Mouse (Mus musculus) megakaryocyte, embryonic 14.5 days (primary cell): ENCODE measurements around the gene Frs3.

ENCODE experiments used
- FLI1 ChIP-seq: IDR thresholded peaks from 2 replicates; pipeline ENCODE4 v1.6.1; 2012; ENCODE audit warnings: low read length, inconsistent platforms, mixed read lengths
- GATA1 ChIP-seq: IDR thresholded peaks from 3 replicates; pipeline ENCODE4 v1.6.1; 2012; ENCODE audit warnings: mixed read lengths, low read length, inconsistent platforms, borderline replicate concordance

DNA sequence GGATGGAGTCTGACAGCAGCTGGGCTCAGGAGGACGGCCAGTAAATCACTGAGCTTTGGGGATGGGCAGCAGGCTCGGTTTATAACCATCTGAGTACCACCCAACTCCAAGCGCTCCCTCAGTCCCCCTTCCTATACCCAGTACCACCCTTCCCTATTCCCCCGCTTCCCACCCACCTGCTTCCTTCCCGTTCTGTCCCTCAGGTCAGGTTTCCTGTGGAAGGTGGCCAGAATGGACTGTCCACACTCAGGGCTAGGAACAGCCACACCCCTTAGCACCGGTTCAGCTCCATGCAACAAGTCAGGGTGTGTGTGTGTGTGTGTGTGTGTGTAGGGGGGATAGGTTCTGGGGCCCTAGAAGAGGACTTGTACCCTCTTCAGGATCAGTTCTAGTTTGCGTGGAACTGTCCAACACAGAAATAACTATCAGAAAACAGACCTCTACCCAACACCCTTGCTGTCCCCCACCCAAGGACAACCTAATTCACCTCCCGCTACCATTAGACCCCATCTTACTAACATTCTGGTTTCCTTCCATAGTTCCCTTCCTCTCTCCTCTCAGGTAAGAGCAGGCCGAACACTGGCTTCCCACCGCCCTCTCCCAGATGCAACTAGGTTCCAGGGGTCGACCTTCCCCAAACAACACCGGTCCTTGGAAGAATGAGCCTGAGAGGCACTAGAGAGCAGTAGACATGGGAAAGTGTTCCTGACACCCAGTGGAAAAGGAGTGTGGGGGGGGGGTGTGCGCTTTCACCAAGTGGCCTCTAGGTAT, 5.0 kb downstream of the Frs3 start:
- no peak for TF ChIP-seq GATA1
- TF ChIP-seq FLI1, result no peak
